8 mouse cellular contexts compared by ENCODE assay signal in genomic region chr4:129855051-129855970, GRCm38 (mm10). TPM values are rescaled to one million over a fixed set of nuclear protein-coding genes. Genes with fewer than 3 reads are reported as not detected.
DNase-seq lines count a peak whose midpoint lies in the region; ATAC-seq and TF ChIP-seq lines count a peak whose summit lies in the region.

No protein-coding gene starts in this region.

- H3K9ac ChIP-seq in heart, postnatal 0 days (replicated peaks; ENCODE audit: low read depth, low read length) = no peak overlapping the region
- no peak overlapping the region for H3K9ac ChIP-seq in kidney, embryonic 14.5 days (ENCODE audit: low read depth, low read length)
- H3K9ac ChIP-seq in midbrain, embryonic 12.5 days (replicated peaks) = no peak overlapping the region

- DNase-seq in heart, postnatal 0 days (ENCODE audit: low spot score) = peak; percentile 26
- DNase-seq in heart, adult 9 months (ENCODE audit: low spot score in 2 of 2) = no peak
- DNase-seq in adrenal gland, postnatal 14 days = peak; percentile 74
- no peak for DNase-seq in spleen, postnatal 4 days (ENCODE audit: low spot score in 2 of 2)
- DNase-seq in ovary, adult 18-20 months (ENCODE audit: low spot score) = no peak
- no peak for DNase-seq in right cerebral cortex, postnatal 25 days

- peak overlapping the region; percentile 22 for H3K27ac ChIP-seq in heart, postnatal 0 days (ENCODE audit: low read depth)
- H3K27ac ChIP-seq in kidney, embryonic 14.5 days (ENCODE audit: low read depth, low read length) = no peak overlapping the region
- 0 out of 2 replicates have a peak overlapping the region, but pooled peaks have one; percentile 30 for H3K27ac ChIP-seq in midbrain, embryonic 12.5 days (replicated peaks)

- WGBS in heart, postnatal 0 days = 31% methylated on average over 16 of the region's 16 CpGs
- WGBS in kidney, embryonic 14.5 days = 52% methylated on average over 16 of the region's 16 CpGs
- WGBS in midbrain, embryonic 12.5 days = 85% methylated on average over 16 of the region's 16 CpGs

- no peak for TF ChIP-seq EP300 in heart, postnatal 0 days (IDR thresholded peaks at IDR 0.05; ENCODE audit: low read depth)

- H3K27me3 ChIP-seq in heart, postnatal 0 days (ENCODE audit: control insufficient read depth, insufficient read depth, low read length) = no peaks in the 10 kb centered on the region
- H3K27me3 ChIP-seq in kidney, embryonic 14.5 days (ENCODE audit: control insufficient read depth, insufficient read depth, low read length) = no peaks in the 10 kb centered on the region
- no peaks in the 10 kb centered on the region for H3K27me3 ChIP-seq in midbrain, embryonic 12.5 days

- no peak for TF ChIP-seq CTCF in heart, postnatal 0 days (IDR thresholded peaks at IDR 0.05; ENCODE audit: low read depth)

- H3K9me3 ChIP-seq in heart, postnatal 0 days (replicated peaks; ENCODE audit: control insufficient read depth, low read length) = no peaks in the 10 kb centered on the region
- H3K9me3 ChIP-seq in kidney, embryonic 14.5 days (ENCODE audit: control insufficient read depth, low read length) = no peaks in the 10 kb centered on the region
- H3K9me3 ChIP-seq in midbrain, embryonic 12.5 days = no peaks in the 10 kb centered on the region

- H3K4me3 ChIP-seq in heart, postnatal 0 days (ENCODE audit: low read depth, low read length) = no peak overlapping the region
- no peak overlapping the region for H3K4me3 ChIP-seq in kidney, embryonic 14.5 days (ENCODE audit: low read length)
- H3K4me3 ChIP-seq in midbrain, embryonic 12.5 days = no peak overlapping the region

- H3K36me3 ChIP-seq in heart, postnatal 0 days (replicated peaks; ENCODE audit: control insufficient read depth, insufficient read depth, low read length) = peaks cover 13% of the 10 kb centered on the region
- H3K36me3 ChIP-seq in kidney, embryonic 14.5 days (ENCODE audit: control insufficient read depth, insufficient read depth, low read length) = peaks cover 11% of the 10 kb centered on the region
- H3K36me3 ChIP-seq in midbrain, embryonic 12.5 days = peaks cover 14% of the 10 kb centered on the region

- H3K4me2 ChIP-seq in heart, postnatal 0 days (ENCODE audit: low read depth, low read length) = no peak overlapping the region
- H3K4me2 ChIP-seq in kidney, embryonic 14.5 days (replicated peaks; ENCODE audit: low read depth, low read length) = no peak overlapping the region
- H3K4me2 ChIP-seq in midbrain, embryonic 12.5 days (replicated peaks) = no peak overlapping the region

- peaks cover 12% of the 10 kb centered on the region for H3K4me1 ChIP-seq in heart, postnatal 0 days (ENCODE audit: control insufficient read depth, insufficient read depth)
- peaks cover 9% of the 10 kb centered on the region for H3K4me1 ChIP-seq in kidney, embryonic 14.5 days (ENCODE audit: control insufficient read depth, insufficient read depth, low read length)
- peaks cover 8% of the 10 kb centered on the region; the same call in 1 of the 2 replicates for H3K4me1 ChIP-seq in midbrain, embryonic 12.5 days

- ATAC-seq in heart, postnatal 0 days (ENCODE audit: insufficient read depth, low read depth) = peak; percentile 8; the same call in 1 of the 2 replicates
- ATAC-seq in kidney, embryonic 14.5 days (ENCODE audit: low FRiP score, low TSS enrichment) = 0 out of 2 replicates have a peak, but pooled peaks have one; percentile 28
- no peak for ATAC-seq in midbrain, embryonic 12.5 days (ENCODE audit: low FRiP score, low read depth)

RNA-seq across cellular contexts. Expression of gene Ptp4a2, which starts 44.3 kb away (rescaled TPM):
- 132 and 176 TPM in 2 replicates for total RNA-seq in heart, postnatal 0 days (2014; rRNA removed; ENCODE audit: low replicate concordance)
- 407 and 417 TPM in 2 replicates for polyA plus RNA-seq in heart, postnatal 0 days (2015; fragmentation: Nextera tagmentation; extraction: Ambion mirVana)
- 313 and 326 TPM in 2 replicates for total RNA-seq in adrenal gland, postnatal 14 days (2021)
- 253 and 276 TPM in 2 replicates for polyA plus RNA-seq in kidney, embryonic 14.5 days (2014; fragmentation: Nextera tagmentation; extraction: Ambion mirVana)
- 345 and 375 TPM in 2 replicates for polyA plus RNA-seq in midbrain, embryonic 12.5 days (2016; fragmentation: Nextera tagmentation; extraction: Ambion mirVana)

Comparison
In these comparisons a context has a peak if more than half of its experiments do, and no peak if none do; other contexts are left out.
1. DNase-seq: peak in heart, postnatal 0 days (single experiment) and adrenal gland, postnatal 14 days (single experiment); none in heart, adult 9 months (0 of 2), spleen, postnatal 4 days (0 of 2), ovary, adult 18-20 months (single experiment) and right cerebral cortex, postnatal 25 days (single experiment).